Mouse (Mus musculus): ENCODE measurements around the gene Acsl1.

Acsl1 gene

DNA sequence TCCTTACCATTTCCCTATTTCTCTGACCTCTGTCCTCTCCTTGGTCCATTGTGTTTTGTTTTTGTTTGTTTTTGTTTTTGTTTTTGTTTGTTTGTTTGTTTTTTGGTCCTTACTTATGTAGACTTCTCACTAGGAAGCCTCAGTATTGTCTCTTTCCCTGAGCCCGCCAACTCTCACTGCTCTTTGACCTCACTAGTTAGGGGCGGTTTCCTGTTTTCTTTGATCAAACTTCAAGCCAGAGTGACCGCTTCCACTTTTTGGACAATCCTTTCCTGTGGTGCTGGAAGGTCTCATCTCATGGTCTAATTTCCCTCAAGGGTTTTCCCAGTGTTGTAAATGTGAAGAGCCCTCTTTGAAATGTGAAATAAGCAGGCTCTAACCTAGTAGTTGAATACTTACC, 33.4 kb downstream of the Acsl1 start:
- in situ Hi-C loops (cut with MboI, MseI): no loop called here

DNA sequence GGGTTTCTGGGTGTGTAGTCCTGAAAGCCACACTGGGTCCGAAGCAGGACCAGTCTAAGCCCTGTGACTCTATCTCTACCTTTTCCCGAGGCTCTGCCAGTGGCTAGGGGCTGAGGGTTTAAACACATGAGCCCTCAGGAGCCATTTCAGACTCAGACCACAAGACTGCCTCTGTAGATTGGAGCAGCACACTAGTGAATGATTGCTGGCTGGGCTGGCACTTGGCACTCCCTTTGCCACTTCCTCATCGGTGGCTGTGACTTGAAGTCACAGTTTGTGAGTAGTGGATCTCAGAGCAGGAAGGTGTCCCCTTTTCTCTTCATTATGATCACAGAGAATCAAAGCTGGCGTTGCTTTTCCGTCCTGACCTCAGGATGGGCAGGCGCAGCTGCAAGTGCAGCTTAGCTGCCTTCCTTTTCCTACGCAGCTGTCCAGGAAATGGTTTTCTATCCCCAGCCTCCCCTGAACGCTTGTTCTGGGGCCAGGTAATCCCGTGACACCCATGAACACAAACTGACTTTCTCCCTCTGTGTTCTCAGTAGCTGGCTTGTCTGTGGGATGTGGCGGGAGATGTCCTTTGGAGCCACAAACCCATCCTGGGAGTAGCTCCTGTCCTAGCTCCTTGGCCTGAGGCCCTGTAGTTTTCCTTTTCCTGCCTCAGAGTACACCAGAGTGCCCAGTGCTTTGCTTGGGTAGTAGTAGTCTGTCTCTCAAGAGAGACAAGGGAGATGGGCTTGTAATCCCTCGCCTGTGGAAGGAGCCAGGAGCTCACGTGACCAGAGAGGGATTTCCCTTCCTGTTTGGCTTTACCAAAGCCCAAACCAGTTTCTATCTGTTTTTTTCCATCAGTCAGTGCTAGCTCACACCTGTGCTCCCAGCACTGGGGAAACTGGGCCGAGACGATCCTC, 37.9 kb downstream of the Acsl1 start:
- in situ Hi-C loops (cut with MboI, MseI): no loop called here

DNA sequence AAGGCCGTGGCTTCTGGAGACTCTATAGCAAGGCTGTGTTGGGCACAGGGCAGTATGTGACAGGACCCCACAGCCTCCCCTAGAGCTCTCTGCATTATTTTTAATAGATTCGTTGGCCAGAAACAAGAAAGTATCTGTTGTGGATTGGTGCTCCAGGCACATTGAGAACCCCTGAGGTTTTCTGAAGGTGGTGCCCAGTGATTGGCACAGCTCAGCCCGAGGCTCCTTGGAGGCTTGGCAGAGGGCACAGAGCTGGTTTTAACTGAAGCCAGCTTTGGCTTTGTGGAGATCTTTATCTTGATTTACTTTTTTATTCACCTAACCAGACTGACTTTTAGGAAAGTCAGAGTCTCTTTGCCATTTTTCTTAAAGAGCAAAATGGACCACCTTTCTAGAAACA, 38.6 kb downstream of the Acsl1 start:
- in situ Hi-C loops (cut with MboI, MseI): no loop called here

DNA sequence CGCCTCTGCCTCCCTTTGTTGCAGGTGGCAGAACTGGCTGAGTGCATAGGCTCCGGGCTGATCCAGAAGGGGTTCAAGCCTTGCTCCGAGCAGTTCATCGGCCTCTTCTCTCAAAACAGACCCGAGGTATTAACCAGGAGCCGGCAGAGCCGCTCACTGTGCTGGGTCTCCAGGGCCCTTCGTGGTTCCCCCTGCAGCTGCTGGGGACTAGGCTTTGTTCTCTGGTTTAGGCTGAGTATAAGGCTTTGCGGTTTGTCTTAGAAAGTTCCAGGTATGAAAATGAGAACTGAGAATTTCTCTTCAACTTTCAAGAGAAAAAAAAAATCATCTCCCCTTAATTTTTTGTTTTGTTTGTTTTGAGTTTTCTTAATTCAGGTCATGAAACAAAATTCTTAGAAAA, 40.5 kb downstream of the Acsl1 start:
- in situ Hi-C loops (cut with MboI, MseI): no loop called here

DNA sequence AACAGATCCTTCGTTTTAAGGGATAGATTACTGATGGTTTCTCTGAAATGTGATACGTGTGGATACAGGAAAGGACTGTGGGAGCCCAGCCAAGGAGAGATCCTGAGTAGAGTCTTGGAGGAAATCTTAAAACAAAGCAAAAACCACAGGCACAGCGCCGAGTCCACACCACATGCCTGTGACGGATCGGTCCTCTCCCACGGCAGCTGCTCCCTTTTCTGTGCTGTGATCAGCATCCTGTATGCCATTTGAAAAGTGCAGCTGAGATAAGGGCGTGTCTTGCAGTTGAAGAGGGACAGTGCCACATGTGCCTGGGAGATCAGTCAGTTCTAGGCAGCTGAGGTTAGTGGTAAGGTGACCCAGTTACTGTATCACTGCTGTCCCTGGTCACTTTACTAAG, 41.7 kb downstream of the Acsl1 start:
- in situ Hi-C loops (cut with MboI, MseI): no loop called here

DNA sequence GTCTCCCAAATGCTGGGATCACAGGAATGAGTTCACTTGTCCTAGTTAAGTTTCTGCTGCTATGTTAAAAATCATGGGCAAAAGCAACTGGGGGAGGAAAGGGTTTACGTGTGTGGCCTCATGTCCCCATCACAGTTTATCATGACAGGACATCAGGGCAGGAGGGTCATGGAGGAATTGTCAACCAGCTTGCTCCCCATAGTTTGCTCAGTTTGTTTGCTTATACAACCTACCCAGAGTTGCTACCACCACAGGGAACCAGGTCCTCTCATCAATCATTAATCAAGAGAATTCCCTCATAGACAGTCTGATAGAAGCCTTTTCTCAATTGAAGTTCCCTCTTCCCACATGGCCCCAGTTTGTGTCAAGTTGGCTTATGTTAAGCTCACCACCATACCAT, 43.2 kb downstream of the Acsl1 start:
- in situ Hi-C loops (cut with MboI, MseI): no loop called here

DNA sequence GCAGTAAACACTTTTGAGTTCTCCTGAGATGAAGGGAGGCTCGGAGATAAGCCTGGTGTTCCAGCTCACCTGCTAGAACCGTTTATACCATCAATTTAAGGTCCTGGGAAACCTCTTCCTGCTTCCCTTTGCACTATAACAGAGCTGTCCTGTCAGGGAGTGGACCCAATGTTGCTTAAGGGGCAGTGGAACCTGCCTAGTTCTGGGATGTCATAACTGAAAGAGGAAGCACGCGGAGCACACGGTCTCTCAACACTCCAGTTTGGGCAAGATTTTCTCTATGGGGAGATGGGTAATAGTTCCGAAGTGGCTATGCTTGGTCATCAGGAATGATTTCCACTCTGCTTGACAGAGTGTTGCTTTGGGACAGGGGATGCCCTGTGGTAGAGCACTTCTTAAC, 49.8 kb downstream of the Acsl1 start:
- in situ Hi-C loops (cut with MboI, MseI): no loop called here

DNA sequence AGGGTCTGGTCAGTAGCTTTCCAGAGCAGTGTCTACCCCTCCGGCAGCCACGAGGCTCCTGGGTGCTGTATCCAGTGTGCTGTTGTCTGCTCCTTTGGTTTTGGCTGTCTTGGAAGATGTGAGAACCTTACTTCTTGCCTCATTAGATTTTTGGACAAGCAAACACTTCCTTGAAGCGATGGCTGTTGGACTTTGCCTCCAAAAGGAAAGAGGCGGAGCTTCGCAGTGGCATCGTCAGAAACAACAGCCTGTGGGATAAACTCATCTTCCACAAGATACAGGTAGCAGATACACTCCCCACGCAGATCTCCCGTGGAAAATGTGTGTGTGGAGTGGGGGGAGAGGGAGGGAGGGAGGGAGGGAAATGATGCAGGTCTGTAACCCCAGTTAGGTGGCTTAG, 55.3 kb downstream of the Acsl1 start:
- in situ Hi-C loops (cut with MboI, MseI): no loop called here

DNA sequence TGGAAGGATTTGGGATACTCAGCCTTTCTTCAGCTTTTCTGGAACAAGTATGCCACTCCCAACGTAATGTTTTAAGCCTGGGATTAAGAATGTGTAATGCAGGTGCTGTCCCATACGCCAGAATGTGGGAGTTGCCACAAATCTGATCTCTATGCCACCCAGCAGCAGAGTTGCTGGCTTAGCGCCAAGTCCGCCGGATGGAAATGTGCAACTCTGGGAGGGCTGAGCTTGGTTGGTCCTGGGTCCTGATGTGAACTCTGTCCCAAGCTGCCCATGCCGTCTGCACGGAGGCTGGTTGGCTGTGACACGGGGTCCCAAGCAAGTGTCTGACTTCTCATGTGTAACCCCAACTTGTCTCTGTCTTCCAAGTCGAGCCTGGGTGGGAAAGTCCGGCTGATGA, 56.0 kb downstream of the Acsl1 start:
- in situ Hi-C loops (cut with MboI, MseI): no loop called here

DNA sequence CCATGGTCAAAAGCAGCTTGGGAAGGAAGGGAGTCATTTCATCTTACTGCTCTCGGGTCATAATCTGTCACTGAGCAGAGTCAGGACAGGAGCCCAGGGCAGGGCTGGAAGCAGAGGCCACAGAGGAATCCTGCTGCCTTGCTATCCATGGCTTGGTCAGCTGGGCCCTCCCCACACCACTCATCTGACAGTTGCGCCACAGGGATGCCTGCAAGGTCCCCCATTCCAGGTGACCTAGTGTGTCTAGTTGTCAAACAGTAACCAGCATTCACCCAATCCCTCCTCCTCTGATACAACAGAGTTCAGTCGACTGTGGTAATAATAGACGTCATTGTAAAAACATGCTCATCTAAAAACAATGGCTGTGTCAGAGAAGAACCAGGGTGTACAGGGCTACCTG, 58.7 kb downstream of the Acsl1 start:
- in situ Hi-C loops (cut with MboI, MseI): no loop called here

DNA sequence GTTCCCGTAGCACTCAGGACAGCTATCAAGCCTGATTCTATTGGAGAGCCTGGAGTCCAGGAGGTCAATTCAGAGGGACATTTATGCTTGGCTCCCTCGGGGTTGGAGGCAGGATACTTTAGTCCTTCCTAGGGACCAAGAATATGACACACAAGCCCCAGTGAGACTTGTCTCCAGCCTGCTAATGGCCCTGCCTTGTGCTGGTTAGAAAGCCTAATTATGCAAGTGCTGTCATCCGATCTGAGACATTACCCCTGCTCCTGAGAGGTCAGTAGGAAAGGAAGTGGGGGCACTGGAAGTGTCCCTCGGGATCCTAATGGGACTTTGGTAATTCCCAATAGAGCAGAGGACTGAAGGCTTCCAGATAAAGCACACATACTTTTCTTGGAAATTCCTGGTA, 59.7 kb downstream of the Acsl1 start:
- in situ Hi-C loops (cut with MboI, MseI): no loop called here

DNA sequence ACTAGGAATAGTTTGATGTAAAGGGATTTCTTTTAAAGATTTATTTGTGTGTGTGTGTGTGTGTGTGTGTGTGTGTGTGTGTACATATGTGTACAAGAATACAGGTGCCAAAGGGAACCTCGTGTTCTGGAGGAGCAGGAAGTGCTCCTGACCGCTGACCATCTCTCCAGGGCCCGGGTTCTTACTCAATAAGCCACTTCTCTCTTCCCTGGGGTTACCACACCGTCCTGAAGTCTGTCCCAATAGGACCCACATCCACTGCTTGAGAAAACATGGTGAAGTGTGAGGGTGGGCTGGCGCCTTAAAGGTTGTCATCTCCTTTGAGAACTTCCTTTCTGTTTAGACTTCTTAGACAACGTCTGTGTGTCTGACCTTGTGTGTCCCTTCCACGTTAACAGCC, 63.1 kb downstream of the Acsl1 start:
- in situ Hi-C loops (cut with MboI, MseI): no loop called here

DNA sequence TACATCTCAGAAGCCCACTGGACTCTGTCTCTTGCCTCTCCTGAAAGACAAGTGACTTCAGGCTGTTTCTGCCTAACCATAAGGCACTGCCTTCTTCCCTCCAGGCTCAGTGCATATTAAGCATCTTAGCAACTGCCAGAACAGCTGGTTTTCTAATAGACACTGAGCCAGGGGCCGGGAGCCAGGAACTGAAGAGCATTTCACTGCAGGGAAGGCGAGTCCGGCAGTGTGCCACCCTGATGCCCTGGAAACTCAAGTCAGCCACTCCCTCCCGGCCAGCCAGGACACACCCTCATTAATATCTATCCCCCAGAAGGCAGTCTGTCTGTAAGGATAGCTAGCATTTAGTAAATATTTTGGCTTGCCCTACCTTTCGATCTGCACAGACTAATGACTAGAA, 68.9 kb downstream of the Acsl1 start:
- in situ Hi-C loops (cut with MboI, MseI): no loop called here

DNA sequence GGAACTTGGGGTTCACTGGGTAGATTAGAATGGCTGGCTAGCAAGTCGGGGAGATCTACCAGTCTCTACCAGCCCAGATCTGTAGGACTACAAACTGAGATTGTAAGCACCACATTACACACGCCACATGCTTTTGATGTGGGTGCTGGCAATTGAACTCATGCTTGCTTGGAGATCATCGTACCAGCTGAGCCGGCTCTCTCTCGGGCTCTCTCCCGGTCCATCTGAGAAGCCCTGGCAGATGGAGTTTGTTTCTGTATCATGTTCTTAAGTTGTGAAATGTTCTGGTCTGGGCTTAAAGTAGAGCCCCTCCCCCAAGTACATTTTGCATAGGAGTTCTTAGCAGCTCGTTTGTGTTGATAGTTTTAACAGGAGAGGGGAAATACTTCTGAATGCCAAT, 72.4 kb downstream of the Acsl1 start:
- in situ Hi-C loops (cut with MboI, MseI): no loop called here

DNA sequence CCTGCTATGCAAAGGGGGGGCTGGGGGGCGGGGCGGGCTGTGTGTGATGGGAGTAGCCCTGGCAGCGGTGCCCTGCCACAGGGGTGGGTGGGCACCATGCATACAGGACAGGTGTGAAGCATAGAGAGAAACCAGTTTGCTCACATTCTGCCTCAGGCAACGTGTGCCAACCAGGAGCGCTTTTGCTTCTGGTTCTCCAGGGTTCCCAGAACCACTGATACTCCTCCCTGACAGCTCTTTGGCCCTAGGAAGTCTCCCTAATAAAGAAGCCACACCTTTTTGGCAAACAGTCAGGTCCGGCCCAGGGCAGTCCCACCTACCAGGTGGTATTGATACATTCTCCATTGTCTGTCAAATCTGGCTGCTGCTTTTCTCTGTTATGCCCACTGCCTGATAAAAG, 72.8 kb downstream of the Acsl1 start:
- in situ Hi-C loops (cut with MboI, MseI): no loop called here

DNA sequence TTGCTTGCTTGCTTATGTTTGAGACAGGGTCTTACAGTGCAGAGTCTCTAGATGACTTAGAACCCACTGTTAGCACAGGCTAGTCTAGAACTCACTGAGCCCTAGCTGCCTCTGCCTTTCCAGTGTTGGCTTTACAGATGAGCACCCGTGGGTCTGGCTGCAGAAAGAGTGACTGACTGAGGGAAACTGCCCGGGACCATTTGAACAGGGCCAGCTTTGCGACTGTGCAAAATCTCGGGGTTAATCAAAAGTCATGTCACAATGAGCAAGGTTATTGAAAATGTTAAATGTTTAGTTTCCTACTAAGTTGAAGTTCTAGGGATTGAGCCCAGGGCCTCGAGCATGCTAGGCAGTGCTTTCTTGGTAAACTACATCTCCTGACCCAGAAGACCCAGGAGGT, 75.0 kb downstream of the Acsl1 start:
- in situ Hi-C loops (cut with MboI, MseI): loop anchor here (5.0 kb wide), 2 partner anchors 79 to 234 kb away; no protein-coding TSS in a partner anchor

DNA sequence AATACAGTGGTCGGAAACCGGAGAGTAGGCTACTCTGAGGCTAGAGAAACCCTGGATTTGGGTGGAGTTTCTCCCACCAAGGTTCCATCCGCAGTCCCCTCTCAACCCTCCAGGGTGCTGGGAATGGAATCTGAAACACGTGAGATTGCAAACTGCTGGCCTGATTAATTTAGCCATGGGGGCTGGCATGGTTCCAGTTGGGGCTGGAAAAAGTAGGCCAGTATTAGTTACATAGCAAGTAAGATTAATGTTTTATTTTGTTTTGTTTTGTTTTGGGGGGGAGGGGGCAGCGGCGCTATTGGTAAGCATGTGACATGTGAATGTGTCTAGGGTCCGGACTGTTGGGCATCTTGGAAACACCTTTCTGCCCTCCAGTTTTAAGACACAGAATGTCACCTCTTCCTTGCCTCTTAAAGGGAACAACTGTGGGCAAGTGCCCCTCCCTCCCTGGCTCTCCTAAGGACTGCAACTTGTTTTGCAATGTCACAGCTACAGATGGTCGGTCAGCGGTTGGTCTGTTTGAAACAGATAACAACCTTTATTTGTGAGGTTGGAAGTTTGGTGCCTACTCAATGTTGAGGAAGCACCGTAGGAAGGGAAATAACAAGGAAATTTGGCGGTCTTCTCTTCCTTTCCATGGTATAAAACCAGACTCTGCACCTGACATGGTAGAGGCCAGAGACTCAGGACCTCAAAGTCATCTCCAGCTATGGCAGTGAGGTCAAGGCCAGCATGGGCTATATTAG, 75.8 kb downstream of the Acsl1 start:
- in situ Hi-C loops (cut with MboI, MseI): loop anchor here (5.0 kb wide), 2 partner anchors 79 to 234 kb away; no protein-coding TSS in a partner anchor

DNA sequence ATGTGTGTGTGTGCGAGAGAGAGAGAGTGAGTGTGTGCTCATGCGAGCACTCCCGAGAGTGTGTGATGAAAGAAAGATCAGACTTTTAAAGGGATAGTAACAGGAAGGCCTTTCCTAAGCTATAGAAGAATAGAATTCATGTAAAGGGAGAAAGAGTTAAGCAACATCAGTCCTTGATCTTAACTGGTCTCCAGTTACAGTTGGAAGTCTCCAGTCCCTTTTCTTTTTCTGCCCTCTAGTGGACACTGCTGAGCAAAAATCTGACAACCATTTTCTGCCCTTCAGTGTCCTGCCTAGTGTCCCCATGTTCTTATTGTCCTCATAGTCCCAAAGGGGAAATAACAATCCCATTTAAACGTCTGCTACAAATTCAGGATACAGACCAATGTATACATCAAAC, 76.4 kb downstream of the Acsl1 start:
- in situ Hi-C loops (cut with MboI, MseI): loop anchor here (5.0 kb wide), 2 partner anchors 80 to 235 kb away; no protein-coding TSS in a partner anchor

DNA sequence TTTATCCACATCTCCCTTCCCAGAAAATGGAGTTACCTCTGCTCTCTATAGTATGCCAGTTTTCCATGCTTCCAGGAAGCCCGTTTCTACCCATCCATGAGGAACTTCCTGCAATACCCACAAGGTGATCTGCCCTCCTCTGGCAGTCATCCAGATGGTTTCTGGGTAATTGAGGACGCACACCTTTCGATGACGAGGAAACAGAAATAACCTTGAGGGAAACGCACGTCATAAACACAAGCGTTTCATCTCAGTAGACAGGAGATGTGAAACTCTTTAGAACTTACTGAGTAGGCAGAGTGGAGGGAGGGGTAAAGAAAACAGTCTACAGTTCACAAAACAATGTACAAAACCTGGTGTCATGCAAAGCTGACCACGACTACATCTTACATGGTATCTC, 79.2 kb downstream of the Acsl1 start:
- in situ Hi-C loops (cut with MboI, MseI): no loop called here

DNA sequence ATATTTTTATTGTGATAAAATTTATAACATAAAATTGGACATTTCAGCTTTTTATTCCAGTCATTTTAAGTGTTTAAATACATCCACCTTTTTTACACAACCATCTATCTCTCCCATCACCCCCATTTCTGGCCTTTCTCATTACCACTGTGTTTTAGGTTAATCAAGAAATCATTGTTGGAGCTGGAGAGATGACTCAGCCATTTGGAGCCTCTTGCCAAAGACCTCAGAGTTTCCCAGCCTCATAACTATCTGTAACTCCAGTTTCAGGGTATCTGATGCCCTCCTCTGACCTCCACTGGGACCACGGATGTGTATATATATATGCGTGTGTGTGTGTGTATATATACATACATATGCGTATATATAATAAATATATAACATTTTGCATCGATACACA, 80.2 kb downstream of the Acsl1 start:
- in situ Hi-C loops (cut with MboI, MseI): no loop called here

DNA sequence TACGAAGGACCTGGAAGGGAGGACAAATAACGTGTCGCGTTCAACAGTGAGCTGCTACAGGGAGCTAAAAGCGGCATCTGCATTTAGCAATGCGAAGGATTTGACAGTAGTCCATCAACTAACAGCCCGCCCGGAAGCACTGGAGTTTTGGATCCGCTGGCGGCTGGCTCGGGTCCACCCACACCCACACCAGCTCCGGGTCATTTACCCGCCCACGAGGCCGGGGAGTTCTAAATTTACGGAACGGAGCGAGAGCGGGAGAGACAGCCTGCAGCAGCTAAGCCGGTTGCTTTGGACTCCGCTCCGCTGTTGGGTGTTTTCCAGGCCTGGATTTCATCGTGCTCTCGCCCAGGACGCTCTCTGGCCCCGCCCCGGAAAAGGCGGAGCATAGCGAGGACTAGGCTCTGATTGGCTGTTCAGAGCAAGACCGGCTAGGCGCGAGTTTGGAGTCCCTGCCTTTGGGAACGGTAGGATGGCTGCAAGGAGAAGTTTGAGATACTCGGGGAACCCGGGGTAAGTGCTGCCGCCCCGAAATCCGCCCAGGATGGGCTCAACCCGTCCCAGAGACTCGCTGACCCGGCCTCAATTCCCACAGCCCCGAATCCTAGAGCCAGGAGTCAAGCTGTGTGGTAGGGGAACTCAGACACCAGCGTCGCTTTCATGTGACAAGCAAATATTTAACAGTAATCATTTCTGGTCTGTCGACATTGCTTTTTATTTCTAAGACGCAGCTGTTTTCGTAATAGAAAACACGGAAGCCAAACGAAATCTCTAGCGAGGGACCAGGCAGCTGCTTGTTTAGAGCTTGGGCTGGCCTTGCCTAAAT, 81.0 kb downstream of the Acsl1 start, which contains the start of gene Cenpu:
Cenpu (plus strand) TSS at position 414 of the 826 bp plus-strand sequence.
- in situ Hi-C loops (cut with MboI, MseI): no loop called here

DNA sequence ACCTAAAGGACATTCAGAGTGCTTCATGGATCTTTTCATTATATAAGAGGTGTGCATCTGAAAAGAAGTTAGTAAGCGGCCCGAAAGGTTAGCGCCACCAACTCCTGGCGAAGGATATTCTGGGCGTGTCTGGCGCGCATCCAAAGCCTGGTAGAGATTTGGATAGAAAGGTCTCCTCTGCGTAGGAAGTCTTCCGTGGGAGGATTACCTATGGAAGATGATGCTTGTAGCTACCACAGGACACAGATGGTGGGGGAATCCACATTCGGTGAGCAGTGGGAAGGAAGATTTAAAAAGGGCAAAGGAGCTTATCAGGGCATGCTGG, 81.6 kb downstream of the Acsl1 start:
- in situ Hi-C loops (cut with MboI, MseI): no loop called here

Data from T-helper 2 cell (primary cell).